Mouse (Mus musculus): ENCODE measurements at regions not wholly inside any gene's neighbourhood (a gene's known extent, or its start where the extent isn't known, plus 50 kb on each side); places are given as distances from the start of the nearest gene placed in this dataset.

GRCm38 (mm10) chr1:122230442-122230841, 662.7 kb upstream of the Ddx18 start:
- no peak for TF ChIP-seq CTCF (IDR thresholded peaks at IDR 0.05; ENCODE audit: low read depth, low read length)
- no peak for TF ChIP-seq POLR2A (IDR thresholded peaks at IDR 0.05; ENCODE audit: extremely low read depth, insufficient read depth, low read length)

Data from liver, adult 2 months (tissue).